Mouse (Mus musculus): ENCODE measurements around the gene Syde2.

DNA sequence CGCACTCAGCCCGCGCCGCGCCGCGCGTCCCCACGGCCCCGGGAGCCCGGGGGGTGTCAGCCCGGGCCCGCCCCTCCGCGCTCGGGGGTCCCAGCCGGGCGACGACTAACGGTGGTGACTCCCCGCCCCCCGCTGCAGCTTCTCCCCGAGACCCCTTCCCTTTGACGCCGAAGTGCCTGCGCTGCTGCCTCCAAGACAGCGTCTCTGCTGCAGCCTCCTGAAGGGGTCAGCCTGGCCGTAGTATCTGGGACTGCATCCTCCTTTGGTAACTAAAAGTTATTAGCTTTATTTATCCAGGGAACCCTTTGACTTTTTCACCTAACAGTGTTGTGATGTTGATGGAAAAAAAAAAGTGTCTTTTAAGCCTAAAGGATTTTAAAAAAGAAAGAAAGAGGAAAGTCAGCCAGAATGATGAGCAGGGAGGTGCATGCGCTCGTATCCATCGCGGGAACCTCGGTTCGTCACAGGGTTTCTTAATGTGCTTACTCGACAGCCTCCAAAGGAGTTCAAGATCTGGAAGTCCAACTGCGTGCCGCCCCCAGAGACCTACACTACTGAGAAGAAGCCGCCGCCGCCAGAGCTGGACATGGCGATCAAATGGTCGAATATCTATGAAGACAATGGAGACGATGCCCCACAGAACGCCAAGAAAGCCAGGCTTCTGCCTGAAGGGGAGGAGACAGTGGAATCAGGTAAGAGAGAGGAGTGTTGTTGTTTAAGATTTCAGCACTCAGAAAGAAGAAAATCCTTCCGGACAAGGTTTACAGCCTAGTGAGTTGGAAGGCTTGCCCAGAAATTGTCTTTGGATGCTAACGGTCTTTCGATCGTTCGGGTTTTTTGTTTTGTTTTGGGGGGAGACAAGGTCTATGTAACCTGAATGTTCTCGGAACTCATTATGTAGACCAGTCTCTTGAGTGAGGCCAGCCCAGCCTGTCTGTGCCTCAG, 49.0 kb upstream of the Syde2 start:
- TF ChIP-seq CEBPB (IDR thresholded peaks at IDR 0.05; ENCODE audit: low read depth): no peak
- TF ChIP-seq CTCF (IDR thresholded peaks at IDR 0.05; ENCODE audit: control insufficient read depth, insufficient read depth, insufficient read length): no peak
